33 mouse cellular contexts compared by ENCODE assay signal in the genomic region with DNA sequence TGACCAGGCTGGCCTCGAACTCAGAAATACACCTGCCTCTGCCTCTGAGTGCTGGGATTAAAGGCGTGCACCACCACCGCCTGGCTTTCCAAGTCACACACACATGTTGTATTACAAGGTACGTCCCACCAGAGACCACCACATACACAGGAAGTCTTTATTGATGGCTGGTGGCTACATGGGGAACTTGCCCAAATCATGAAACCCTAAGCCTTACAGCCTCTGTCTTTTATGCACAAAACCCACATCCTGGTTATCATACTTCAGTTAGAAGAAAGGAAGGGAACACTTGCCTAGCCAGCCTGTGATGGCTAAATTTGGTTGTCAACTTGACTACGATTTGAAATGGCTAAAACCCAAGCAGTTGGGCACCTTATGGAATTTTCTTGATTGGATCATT. TPM values are rescaled to one million over a fixed set of nuclear protein-coding genes. Genes with fewer than 3 reads are reported as not detected.
DNase-seq lines count a peak whose midpoint lies in the region; ATAC-seq and TF ChIP-seq lines count a peak whose summit lies in the region.
"Had no signal": no experiment of that assay in that cellular context is flagged by ENCODE, and none has a peak within 500 bp of the region (broad histone marks: within the 10 kb centered on the region; RNA-seq: fewer than 3 reads in every experiment).

No protein-coding gene starts in this region.

- no peak overlapping the region for H3K4me2 ChIP-seq in stomach, postnatal 0 days (replicated peaks; ENCODE audit: low read depth)
- H3K4me2 ChIP-seq: embryonic facial prominence, embryonic 13.5 days; forebrain, embryonic 15.5 days; heart, embryonic 13.5 days; hindbrain, embryonic 14.5 days; kidney, embryonic 15.5 days; liver, embryonic 12.5 days; midbrain, embryonic 15.5 days had no signal

- intact Hi-C loops in heart, postnatal 25 days (cut with DNase I), result no loop called here

- no peaks in the 10 kb centered on the region for H3K36me3 ChIP-seq in stomach, postnatal 0 days (ENCODE audit: control insufficient read depth, insufficient read depth, low read length)
- H3K36me3 ChIP-seq: embryonic facial prominence, embryonic 13.5 days; forebrain, embryonic 10.5 days; forebrain, embryonic 15.5 days; kidney, embryonic 15.5 days; liver, embryonic 12.5 days; midbrain, embryonic 15.5 days had no signal

- WGBS in stomach, postnatal 0 days, result 92% methylated on average over 5 of the region's 5 CpGs

- no peaks in the 10 kb centered on the region for H3K9me3 ChIP-seq in stomach, postnatal 0 days (ENCODE audit: control insufficient read depth, low read length)

- H3K27me3 ChIP-seq in stomach, postnatal 0 days (ENCODE audit: control insufficient read depth, insufficient read depth, low read length), result no peaks in the 10 kb centered on the region
- H3K27me3 ChIP-seq: CH12.LX; embryonic facial prominence, embryonic 13.5 days; forebrain, embryonic 15.5 days; heart, embryonic 13.5 days; kidney, embryonic 15.5 days; liver, embryonic 12.5 days; midbrain, embryonic 15.5 days had no signal

- TF ChIP-seq EP300 in stomach, postnatal 0 days (optimal IDR thresholded peaks at IDR 0.05), result no peak

- ATAC-seq in common myeloid progenitor, adult 5-6 weeks (replicated peaks; ENCODE audit: low read depth, poor library complexity, severe bottlenecking), result peak; percentile 88
- ATAC-seq in megakaryocyte progenitor cell, adult 5-6 weeks (replicated peaks; ENCODE audit: poor library complexity), result peak; percentile 55
- ATAC-seq in stomach, postnatal 0 days (ENCODE audit: low FRiP score, low TSS enrichment), result no peak
- ATAC-seq: forebrain, embryonic 15.5 days; liver, embryonic 12.5 days; lung, postnatal 0 days; midbrain, embryonic 15.5 days had no signal

- no peaks in the 10 kb centered on the region for H3K4me1 ChIP-seq in stomach, postnatal 0 days (replicated peaks; ENCODE audit: control insufficient read depth, insufficient read depth)
- H3K4me1 ChIP-seq: embryonic facial prominence, embryonic 13.5 days; forebrain, embryonic 10.5 days; forebrain, embryonic 15.5 days; kidney, embryonic 15.5 days; liver, embryonic 12.5 days; midbrain, embryonic 15.5 days had no signal

- no peak overlapping the region for H3K27ac ChIP-seq in stomach, postnatal 0 days (replicated peaks)
- H3K27ac ChIP-seq: embryonic facial prominence, embryonic 13.5 days; forebrain, embryonic 10.5 days; forebrain, embryonic 15.5 days; gastrocnemius, adult 2 months; heart, embryonic 13.5 days; hindbrain, embryonic 14.5 days; kidney, embryonic 15.5 days; layer of hippocampus, adult 2 months; liver, embryonic 12.5 days; midbrain, embryonic 15.5 days had no signal

- H3K4me3 ChIP-seq in stomach, postnatal 0 days (ENCODE audit: low read depth, low read length), result no peak overlapping the region
- H3K4me3 ChIP-seq: embryonic facial prominence, embryonic 13.5 days; forebrain, embryonic 10.5 days; forebrain, embryonic 15.5 days; gastrocnemius, adult 2 months; heart, embryonic 13.5 days; kidney, embryonic 15.5 days; layer of hippocampus, adult 2 months; liver, embryonic 12.5 days; midbrain, embryonic 15.5 days had no signal

- H3K9ac ChIP-seq in stomach, postnatal 0 days (ENCODE audit: low read length), result no peak overlapping the region
- H3K9ac ChIP-seq: embryonic facial prominence, embryonic 13.5 days; forebrain, embryonic 15.5 days; heart, embryonic 13.5 days; hindbrain, embryonic 14.5 days; kidney, embryonic 15.5 days; liver, embryonic 12.5 days; midbrain, embryonic 15.5 days had no signal

- TF ChIP-seq CTCF in stomach, postnatal 0 days (IDR thresholded peaks at IDR 0.05; ENCODE audit: low read depth), result no peak

- peak; percentile 35 for DNase-seq in heart, adult 11 months
- no peak for DNase-seq in heart, postnatal 25 days (ENCODE audit: low spot score)
- DNase-seq in CD4-positive, CD25-positive, alpha-beta regulatory T cell, adult 2 months (ENCODE audit: low read depth, low spot score), result peak; percentile 51
- no peak for DNase-seq in stomach, postnatal 0 days (ENCODE audit: low spot score)
- no peak for DNase-seq in spleen, postnatal 14 days (ENCODE audit: low spot score in 2 of 2)
- DNase-seq in embryo, embryonic 10.5 days (ENCODE audit: low spot score), result no peak
- DNase-seq: adrenal gland, postnatal 10 days; cerebellum, adult 11 months; cerebellum, adult 9-10 months; cerebellum, postnatal 36 days; gastrocnemius, adult 2 months; gastrocnemius, postnatal 36 days; heart, postnatal 10 days; kidney, adult 18-20 months; kidney, postnatal 36 days; left cerebral cortex, postnatal 4 days; lung, adult 18-20 months; lung, postnatal 4 days; right cerebral cortex, adult 18-20 months; right cerebral cortex, postnatal 4 days had no signal

RNA-seq across cellular contexts. Expression of gene Ppcdc, which starts 35.9 kb away (rescaled TPM):
- total RNA-seq in heart, postnatal 25 days (2021), result 1 to 10 TPM; 7.8 to 8.7 TPM
- total RNA-seq in common myeloid progenitor, adult 5-6 weeks (2017), result 16.2 and 17.4 TPM in 2 replicates
- total RNA-seq in megakaryocyte progenitor cell, adult 5-6 weeks (2015), result 13.4 and 15.4 TPM in 2 replicates
- 15.9 and 19.1 TPM in 2 replicates for total RNA-seq in megakaryocyte progenitor cell, adult 5-6 weeks (2017)
- polyA plus RNA-seq in stomach, postnatal 0 days (2015; fragmentation: Nextera tagmentation; extraction: Ambion mirVana), result 14.2 and 16.2 TPM in 2 replicates

Comparison
In these comparisons a context has a peak if more than half of its experiments do, and no peak if none do; other contexts are left out.
1. DNase-seq: peak in heart, adult 11 months (single experiment) and CD4-positive, CD25-positive, alpha-beta regulatory T cell, adult 2 months (single experiment); none in heart, postnatal 25 days (single experiment), stomach, postnatal 0 days (single experiment), spleen, postnatal 14 days (0 of 2) and embryo, embryonic 10.5 days (single experiment).